9 mouse cellular contexts compared by ENCODE assay signal in genomic region chr1:37401687-37402086, GRCm38 (mm10). TPM values are rescaled to one million over a fixed set of nuclear protein-coding genes. Genes with fewer than 3 reads are reported as not detected.
DNase-seq lines count a peak whose midpoint lies in the region; ATAC-seq and TF ChIP-seq lines count a peak whose summit lies in the region.
"Had no signal": no experiment of that assay in that cellular context is flagged by ENCODE, and none has a peak within 500 bp of the region (broad histone marks: within the 10 kb centered on the region; RNA-seq: fewer than 3 reads in every experiment).

No protein-coding gene starts in this region.

- H3K27ac ChIP-seq in limb, embryonic 14.5 days (replicated peaks; ENCODE audit: low read depth, low read length): no peak overlapping the region
- H3K27ac ChIP-seq: heart, embryonic 15.5 days had no signal

- no peaks in the 10 kb centered on the region for H3K27me3 ChIP-seq in limb, embryonic 14.5 days (ENCODE audit: control insufficient read depth, insufficient read depth, low read length)
- H3K27me3 ChIP-seq: heart, embryonic 15.5 days had no signal

- no peak overlapping the region for H3K9ac ChIP-seq in limb, embryonic 14.5 days (ENCODE audit: low read depth, low read length, severe bottlenecking)
- H3K9ac ChIP-seq: heart, embryonic 15.5 days had no signal

- peaks cover 22% of the 10 kb centered on the region for H3K36me3 ChIP-seq in limb, embryonic 14.5 days (ENCODE audit: control insufficient read depth, insufficient read depth, low read length)
- H3K36me3 ChIP-seq: heart, embryonic 15.5 days had no signal

- no peak overlapping the region for H3K4me2 ChIP-seq in limb, embryonic 14.5 days (replicated peaks; ENCODE audit: low read depth, low read length, severe bottlenecking)
- H3K4me2 ChIP-seq: heart, embryonic 15.5 days had no signal

- no peak for TF ChIP-seq POLR2A in limb, embryonic 14.5 days (IDR thresholded peaks at IDR 0.05; ENCODE audit: borderline replicate concordance, extremely low read depth, insufficient read depth, insufficient read length)

- H3K4me1 ChIP-seq in limb, embryonic 14.5 days (ENCODE audit: control insufficient read depth, insufficient read depth, low read length): no peaks in the 10 kb centered on the region

- peak; percentile 75 for DNase-seq in right cerebral cortex, adult 18-20 months
- DNase-seq in right cerebral cortex, postnatal 36 days (ENCODE audit: low spot score in 2 of 2): no peak
- DNase-seq in adrenal gland, adult 8-10 months: peak; percentile 36
- DNase-seq in embryo, embryonic 11 days: peak; percentile 63
- DNase-seq in induced T-regulatory cell, adult 2 months (ENCODE audit: low read depth): peak; percentile 75
- peak; percentile 29 for DNase-seq in limb, embryonic 14.5 days (ENCODE audit: low spot score)
- DNase-seq in retina, embryonic 14.5 days (ENCODE audit: low spot score): peak; percentile 69
- DNase-seq in urinary bladder, postnatal 36 days (ENCODE audit: low spot score in 2 of 2): peak; percentile 38 to 39

- WGBS in limb, embryonic 14.5 days: 57% methylated on average over 4 of the region's 4 CpGs

- no peak for ATAC-seq in limb, embryonic 14.5 days (ENCODE audit: low FRiP score, low read depth)

- H3K4me3 ChIP-seq in limb, embryonic 14.5 days (replicated peaks; ENCODE audit: low read length): no peak overlapping the region
- H3K4me3 ChIP-seq: heart, embryonic 15.5 days had no signal

- H3K9me3 ChIP-seq in limb, embryonic 14.5 days (ENCODE audit: control insufficient read depth, low read length): no peaks in the 10 kb centered on the region
- H3K9me3 ChIP-seq: heart, embryonic 15.5 days had no signal

RNA-seq across cellular contexts. Expression of gene Coa5, which starts 28.2 kb away (rescaled TPM):
- 100 to 1,000 TPM in 3 of 4 experiments, 10 to 100 TPM in 1; 90.0 to 125 (median 111) TPM for total RNA-seq in adrenal gland, adult 8-10 months (2022)
- 42.9 and 52.2 TPM in 2 replicates for polyA plus RNA-seq in limb, embryonic 14.5 days (2012; rRNA removed)
- 50.9 and 52.3 TPM in 2 replicates for polyA plus RNA-seq in limb, embryonic 14.5 days (2014; fragmentation: Nextera tagmentation; extraction: Ambion mirVana)

RNA-seq across cellular contexts. Expression of gene Unc50, which starts 28.3 kb away (rescaled TPM):
- 10 to 100 TPM; 72.8 to 82.8 (median 77.7) TPM for total RNA-seq in adrenal gland, adult 8-10 months (2022)
- polyA plus RNA-seq in limb, embryonic 14.5 days (2012; rRNA removed): 117 and 119 TPM in 2 replicates
- 145 and 151 TPM in 2 replicates for polyA plus RNA-seq in limb, embryonic 14.5 days (2014; fragmentation: Nextera tagmentation; extraction: Ambion mirVana)

Comparison
In these comparisons a context has a peak if more than half of its experiments do, and no peak if none do; other contexts are left out.
1. DNase-seq: peak in right cerebral cortex, adult 18-20 months (single experiment), adrenal gland, adult 8-10 months (single experiment), embryo, embryonic 11 days (single experiment), induced T-regulatory cell, adult 2 months (single experiment), limb, embryonic 14.5 days (single experiment), retina, embryonic 14.5 days (single experiment) and urinary bladder, postnatal 36 days (2 of 2); none in right cerebral cortex, postnatal 36 days (0 of 2).